Mouse (Mus musculus) adrenal gland, adult 8-10 months (tissue): ENCODE data around the gene Tada2b. TPM values are rescaled to one million over a fixed set of nuclear protein-coding genes. Genes with fewer than 3 reads are reported as not detected.

Experiments
- DNase-seq: peaks from one replicate; pipeline ENCODE4 v3.0.0; 2022
- total RNA-seq, 4 experiments: library from RNA; stranded (reverse); gene quantifications; 2 replicates each; pipeline ENCODE4 v1.2.4; 2022

The Tada2b gene
- 10 to 100 TPM; 34.0 to 42.2 (median 35.6) TPM for total RNA-seq

DNA sequence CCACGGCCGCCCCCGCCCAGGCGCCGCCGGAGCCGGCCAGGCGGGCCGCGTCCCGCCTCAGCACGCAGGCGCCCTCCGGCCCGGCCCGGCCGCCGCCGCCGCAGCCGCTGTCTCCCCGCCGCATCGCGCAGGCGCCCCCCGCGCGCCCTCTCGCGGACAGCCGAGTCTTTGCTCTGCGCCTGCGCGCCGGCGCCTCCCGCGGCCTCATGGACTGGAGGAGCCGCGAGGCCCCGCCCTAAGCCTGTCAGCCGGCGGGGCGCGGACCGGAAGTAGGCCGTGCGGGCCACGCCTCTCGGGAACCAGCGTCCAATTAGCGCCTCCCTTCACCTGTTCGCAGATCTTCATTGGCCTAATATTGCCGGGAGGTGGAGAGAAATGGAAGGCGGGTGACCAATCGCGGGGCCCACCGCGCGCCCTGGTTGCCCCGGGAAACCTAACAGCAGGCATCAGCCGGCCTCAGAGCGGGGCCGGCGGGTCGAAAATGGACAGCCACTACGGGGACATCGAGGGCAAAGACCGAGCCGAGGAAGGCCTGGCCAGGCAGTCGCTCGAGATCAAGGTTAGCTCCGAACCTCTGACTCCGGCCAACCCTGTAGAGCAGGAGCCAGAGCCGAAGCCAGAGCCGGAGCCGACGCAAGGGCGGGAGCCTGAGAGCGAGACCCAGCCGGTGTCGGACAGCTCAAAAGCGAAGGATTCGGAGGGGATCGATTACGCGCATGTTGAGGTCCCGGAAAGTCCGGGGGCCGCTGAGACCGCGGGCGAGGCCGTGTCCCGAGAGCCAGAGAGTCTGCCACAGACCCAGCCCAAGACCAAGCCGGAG is at the start of gene Tada2b, which contains the start of gene Ccdc96:
Gene Tada2b (minus strand): TSS at position 115 of the 820 bp plus-strand sequence.
Gene Ccdc96 (plus strand): TSS at position 418 of the 820 bp plus-strand sequence.
- DNase-seq, result peak; percentile 98

DNA sequence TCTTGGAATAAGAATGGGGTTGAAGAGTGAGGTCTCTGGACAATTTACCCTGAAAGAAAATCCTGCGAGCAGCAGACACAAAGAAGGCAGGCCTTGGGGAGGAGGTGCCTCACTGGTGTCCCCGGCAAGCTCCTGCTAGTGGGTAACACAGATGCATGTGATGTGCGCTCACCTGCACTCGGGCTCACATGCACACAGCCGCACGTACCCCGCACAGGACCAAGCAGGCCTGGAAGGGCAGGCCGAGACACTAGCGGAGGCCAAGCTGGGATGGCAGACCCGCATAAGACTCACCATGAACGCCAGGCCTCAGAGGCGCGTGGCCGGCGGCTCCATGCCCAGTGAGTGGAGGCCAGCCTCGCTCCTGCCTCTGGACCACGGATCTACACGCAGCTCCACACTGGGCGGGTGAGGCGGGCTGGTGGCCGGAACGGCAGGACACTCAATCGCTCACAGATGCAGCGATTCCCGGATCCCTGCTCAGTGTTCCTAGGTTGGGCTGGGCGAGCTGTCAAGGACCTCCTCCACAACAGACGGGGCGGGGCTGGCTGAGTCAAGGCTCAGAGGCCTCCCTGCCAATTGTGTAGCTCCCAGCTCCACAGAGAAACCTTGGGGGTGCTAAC is 46.2 kb upstream of the Tada2b start:
- DNase-seq, result peak; percentile 95

DNA sequence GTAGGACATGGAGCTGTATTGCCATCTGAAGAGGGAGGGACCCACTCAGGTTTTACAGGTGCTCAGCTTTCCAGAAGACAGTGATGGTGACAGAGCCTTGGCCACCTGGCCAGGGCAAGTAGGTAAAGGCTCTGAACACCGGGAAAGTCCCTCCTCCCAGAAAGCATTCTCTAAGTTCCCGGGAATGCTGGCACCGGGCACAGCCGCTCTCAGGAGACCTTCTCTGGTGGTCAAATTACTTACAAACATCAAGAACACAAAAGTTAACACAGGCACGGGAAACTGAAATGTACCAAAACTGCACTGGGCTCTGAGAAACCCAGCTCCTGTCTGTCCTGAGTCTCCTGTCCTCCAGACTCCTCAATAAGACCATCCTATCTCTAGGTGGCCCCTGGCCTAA is 45.6 kb upstream of the Tada2b start:
- no peak for DNase-seq

DNA sequence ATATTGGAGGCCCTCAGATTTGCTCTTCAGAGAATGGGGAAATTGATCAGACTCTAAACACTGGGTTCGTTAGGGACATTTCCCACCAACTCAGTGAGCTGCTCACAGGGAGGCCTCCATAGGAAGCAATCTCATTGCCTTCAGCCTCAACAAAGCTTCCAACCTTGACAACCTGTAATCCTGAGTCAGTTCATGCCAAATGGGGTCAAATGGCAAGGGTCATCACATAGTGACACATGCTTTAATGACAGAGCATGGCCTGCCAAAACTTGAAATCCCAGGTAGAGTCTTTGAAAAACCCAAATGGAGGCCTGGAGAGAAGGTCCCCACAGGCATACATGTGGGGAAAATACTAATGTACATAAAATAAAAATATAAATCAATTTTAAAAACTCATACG is 42.8 kb upstream of the Tada2b start:
- DNase-seq, result no peak

DNA sequence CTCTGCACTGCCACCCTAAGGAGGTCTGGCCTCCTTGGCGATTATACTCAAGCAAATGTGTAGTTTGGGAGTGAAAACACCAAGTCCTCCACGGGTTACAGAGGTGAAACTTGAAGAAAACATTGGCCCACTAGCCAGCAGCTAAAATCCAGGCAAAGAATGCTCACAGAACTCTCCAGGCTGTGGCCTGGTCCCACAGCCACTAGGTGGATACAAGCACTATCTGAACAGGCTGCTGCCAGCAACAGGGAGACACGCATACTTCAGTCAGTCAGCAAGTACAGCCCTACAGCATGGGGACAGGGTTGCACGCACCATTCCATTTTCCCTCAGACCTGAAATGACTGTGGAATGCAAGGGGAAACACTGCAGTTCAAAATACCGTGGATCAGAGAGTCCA is 42.2 kb upstream of the Tada2b start:
- DNase-seq, result no peak

DNA sequence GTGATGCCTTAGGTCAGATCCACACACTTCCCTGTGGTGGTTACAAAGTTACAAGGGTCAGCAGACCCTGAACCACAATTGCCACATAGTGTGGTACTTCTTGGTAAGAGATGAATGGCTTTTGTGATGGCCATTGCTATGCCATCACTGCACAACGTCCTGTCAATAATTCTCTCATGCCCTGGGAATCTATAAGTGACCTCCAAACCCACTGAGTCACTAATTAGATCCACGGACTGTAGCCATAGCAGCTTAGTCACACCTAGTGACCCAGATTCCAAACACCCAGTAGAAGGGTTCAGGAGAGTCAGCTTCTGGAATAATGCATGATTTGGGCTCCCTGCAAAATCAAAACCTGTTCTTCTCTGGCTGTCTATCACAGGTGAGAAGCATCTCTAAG is 41.1 kb upstream of the Tada2b start:
- no peak for DNase-seq

DNA sequence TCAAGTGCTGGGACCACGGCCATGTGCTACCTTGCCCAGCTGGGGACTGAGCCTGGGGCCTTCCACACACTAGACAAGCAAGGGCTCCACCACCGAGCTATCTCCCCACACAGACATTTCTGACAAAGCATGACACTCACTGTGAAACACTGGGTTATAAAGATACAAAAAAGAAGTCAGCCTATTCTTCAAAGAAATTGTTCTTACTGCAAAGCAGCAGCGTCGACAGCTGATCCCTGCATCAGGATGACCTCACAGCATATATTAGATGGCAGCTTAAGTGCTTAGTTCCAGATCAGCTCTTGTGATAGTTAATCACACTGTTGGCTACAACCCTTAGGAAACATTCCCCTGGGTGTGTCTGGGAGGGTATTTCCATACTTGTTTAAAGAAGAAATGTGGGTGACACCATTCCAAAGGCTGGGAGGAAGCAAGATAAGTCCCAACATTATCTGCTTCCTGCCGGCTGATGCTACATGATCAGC is 39.2 kb upstream of the Tada2b start:
- DNase-seq, result no peak

DNA sequence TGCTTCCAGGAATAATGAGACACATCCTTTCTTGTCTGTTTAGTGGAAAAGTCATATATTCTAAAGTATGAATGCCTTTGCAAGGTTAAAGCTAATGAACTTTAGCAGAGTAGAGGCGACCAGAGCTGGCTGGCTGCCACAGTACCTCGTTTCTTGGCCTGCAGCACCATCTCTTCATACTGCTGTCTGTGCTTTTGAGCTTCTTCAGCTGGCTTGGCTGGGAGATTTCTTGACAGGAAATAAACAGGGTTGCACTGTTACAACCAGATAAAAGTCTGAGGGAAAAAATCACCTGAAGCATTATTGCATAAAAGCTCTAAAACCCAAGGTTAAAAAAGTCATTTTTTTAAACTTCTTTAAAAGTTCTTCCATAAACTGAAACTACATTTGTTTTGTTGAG is 38.7 kb upstream of the Tada2b start:
- no peak for DNase-seq

DNA sequence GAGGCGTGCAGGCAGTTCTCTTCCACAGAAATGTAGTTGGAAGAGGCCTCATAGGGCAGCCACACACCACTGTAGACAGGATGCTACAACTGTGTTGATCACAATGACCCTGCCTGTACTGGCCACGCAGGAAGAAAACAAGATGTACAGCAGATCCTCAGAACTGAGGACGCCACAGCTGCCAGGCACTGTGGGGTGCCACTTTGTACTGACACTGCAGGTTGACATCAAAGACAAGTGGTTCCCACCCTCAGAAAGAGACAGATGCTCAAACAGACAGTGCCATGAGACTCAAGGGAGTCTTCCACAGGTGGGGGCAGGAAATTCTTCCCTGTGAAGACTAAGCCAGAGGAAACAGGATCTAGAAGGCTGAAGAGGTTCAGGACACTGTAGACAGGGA is 35.7 kb upstream of the Tada2b start:
- no peak for DNase-seq

DNA sequence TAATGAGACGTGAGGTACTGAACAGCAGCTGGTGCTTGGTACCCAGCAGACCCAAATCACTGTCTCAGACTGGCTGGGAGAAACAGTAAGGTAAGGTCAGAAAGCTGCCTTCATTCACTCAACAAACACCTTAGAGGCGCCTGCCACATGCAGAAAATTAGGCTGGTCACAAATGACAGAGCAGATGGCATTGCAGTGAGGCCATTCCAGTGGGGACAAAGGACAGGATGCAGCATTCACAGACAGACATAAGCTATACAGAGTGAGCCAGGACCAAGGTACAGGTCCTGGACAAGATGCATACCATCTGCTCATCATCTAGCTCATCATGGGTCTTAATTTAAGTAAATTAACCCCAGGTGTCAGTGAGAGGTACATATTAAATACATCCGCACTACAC is 33.5 kb upstream of the Tada2b start:
- DNase-seq, result no peak

DNA sequence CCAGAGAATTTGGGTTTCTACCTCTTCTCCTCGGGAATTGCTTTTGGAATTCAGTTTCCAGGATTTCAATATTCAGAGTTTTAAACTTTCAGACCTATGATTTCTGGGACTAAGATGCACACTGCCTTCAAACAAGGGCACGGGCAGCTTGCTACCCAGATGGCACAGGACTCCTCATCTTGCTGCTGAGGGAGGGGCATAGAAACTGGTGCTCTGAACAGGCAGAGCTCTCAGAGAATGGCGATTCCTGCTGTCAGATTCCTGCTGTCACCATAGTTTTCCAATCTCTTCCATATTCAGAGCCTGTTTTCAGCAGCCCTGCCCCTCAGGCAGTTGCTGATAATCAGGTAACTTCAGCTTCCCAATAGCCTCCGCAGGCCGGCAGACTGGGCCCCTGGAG is 31.5 kb upstream of the Tada2b start:
- no peak for DNase-seq

DNA sequence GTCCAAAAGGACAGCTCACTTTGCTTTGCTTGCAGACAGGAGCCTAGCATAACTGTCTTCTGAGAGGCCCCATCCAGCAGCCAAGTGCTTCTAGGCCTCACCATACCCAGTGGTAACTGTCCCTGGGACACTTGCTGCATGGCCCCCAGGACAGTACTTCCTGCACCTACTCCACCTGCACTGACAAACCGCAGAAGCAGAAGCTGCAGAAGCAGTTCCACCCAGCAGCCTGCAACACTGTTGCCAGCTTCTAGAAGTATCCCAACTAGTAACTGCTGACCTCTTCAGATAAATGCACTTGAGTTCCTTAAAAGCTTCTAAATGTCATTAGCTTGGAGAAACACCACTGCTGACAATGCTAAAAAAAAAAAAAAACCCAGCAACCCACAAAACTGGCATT is 31.0 kb upstream of the Tada2b start:
- DNase-seq, result no peak

DNA sequence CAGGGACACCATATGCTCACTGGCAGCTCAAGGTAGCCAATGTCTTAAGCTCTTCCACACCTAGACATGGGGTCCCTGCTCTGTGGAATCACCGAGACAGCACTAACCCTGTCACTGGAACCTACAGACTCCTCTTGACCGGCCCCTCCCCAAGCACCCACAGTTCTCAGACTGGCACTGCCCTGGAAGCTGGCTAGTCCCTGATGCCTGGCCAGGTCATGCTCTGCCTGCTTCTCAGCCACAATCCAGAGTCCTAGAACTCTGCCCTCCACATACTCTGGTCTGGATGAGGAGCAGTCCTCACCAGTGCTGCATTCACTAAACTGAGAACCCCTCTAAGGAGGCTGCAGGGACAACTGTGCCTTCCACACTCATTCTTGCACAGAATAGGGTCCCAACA is 26.9 kb upstream of the Tada2b start:
- no peak for DNase-seq

DNA sequence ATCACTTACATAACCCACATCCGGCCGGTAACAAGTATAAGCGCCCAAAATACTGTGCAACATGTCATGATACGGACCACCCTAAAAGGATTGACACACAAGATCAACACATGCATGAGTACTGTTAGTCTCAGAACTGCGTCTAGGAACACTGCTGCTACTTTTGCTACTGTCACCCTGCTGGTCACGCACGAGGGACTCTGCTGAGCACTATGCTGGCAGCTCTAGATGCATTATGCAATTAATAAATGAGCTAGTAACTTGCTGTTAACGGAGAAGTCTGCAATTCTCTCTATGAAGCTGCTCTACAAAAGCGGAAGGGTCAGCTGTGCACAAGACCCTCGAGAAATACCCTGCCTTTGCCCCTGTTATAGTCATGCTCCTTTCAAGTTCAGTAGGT is 24.3 kb upstream of the Tada2b start:
- DNase-seq, result no peak

DNA sequence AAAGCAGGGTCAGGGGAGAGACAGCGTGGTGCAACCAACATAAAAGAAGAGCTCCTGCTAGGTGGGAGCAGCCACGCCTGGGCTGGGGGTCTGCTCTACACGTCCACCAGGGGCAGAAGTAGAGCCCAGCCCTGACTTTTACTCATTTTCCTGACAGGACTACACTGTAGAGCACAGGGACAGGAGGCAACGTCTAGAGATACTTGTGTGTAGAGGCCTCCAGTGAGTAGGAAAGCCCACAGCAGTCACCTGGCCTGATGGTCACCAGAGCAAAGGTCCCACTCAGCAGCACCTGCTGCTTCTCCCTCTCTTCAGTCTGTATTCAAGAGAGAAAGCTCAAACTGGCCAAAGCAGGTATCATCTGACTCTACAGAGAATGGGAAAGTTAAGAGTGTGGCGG is 21.6 kb upstream of the Tada2b start:
- no peak for DNase-seq

DNA sequence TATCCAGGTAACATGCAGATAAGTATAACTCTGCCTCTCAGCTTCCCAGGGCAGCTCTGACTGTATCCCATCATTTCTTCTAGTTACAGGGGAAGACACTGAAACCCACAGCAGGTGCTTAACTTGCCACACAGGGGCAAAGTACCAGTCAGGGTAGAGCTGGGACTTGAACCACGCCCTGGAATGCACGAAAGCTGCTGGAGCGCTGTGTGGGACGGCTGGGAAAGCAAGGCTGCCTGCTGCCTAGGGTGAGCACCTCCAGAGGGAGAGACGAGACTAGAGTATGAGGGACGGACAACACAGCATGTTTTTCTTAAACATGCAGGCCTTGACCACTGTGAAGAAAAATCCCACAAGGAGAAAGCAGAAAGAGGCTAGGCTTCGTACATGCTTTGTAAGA is 21.1 kb upstream of the Tada2b start:
- DNase-seq, result no peak

DNA sequence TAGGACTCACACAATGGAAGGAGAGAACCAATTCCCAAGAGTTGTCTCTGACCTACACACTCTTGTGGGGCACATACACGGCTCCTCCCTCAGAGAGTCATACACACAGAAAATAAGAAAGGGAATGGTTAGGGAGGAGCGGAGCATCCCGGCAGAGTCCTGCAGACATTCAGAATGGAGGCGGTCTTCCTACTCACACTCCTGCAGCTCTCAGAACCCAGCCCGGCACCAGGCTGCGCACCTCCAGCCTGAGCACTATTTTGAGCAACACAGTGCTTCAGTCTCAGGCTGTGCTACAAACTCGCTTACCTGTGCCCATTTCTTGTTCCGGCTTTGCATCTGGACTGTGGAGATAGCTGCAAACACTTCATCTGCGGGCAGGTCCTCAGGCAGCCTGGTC is 10.6 kb upstream of the Tada2b start:
- DNase-seq, result no peak

DNA sequence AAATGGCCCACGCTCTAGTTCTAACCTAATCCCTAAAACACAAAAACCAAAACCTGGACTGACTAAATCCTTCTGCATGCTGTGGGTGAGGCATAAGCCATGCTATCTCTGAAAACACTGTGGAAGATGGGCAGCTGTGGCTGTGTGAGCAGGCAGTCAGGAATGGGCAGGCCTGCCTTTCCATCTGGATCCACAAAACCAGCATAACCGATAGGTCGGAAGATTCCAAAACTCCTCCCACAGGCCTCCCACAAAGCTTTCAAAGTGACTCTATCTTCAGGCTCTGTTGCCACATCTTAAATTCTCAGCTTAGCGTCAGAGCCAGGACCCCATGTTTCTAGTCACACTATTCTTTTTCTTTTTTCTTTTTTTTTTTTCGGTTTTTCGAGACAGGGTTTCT is 9.8 kb upstream of the Tada2b start:
- DNase-seq, result no peak

DNA sequence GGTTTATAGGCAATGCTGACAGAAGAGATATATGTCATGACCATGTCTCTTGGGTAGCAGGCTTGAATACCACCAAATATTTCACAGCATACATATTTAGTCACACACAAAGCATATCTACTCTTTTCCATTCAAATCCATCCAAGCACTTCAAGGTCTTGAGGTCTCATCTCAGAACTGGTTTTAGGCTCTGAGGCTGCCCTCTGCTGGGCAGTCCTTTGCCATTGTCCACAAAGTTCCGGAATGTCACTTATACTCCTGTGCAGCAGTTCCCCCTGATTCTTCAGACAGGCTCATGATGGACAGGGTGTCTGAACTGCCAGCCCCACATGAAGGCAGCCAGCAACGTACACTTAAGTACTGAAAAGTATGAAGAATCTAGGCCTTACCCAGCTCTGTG is 5.1 kb upstream of the Tada2b start:
- DNase-seq, result no peak

DNA sequence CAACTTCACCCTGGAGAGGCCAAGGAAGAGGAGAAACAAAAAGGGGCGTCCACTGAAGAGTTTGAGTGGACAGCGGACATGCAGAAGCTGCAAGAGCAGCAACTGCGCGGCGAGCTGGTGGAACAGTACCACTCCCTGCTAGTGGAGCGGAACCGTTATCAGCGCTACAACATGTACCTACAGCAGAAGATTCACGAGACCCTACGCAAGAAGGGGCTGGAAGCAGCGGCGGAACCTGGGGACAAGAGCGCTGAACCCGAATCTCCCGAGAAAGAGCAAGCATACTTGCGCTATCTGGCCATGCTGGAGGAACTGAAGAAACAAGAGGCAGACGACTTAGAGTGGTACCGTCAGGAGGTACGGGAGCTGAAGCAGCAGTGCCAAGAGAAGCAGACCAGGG is 1.2 kb upstream of the Tada2b start:
- DNase-seq, result no peak

DNA sequence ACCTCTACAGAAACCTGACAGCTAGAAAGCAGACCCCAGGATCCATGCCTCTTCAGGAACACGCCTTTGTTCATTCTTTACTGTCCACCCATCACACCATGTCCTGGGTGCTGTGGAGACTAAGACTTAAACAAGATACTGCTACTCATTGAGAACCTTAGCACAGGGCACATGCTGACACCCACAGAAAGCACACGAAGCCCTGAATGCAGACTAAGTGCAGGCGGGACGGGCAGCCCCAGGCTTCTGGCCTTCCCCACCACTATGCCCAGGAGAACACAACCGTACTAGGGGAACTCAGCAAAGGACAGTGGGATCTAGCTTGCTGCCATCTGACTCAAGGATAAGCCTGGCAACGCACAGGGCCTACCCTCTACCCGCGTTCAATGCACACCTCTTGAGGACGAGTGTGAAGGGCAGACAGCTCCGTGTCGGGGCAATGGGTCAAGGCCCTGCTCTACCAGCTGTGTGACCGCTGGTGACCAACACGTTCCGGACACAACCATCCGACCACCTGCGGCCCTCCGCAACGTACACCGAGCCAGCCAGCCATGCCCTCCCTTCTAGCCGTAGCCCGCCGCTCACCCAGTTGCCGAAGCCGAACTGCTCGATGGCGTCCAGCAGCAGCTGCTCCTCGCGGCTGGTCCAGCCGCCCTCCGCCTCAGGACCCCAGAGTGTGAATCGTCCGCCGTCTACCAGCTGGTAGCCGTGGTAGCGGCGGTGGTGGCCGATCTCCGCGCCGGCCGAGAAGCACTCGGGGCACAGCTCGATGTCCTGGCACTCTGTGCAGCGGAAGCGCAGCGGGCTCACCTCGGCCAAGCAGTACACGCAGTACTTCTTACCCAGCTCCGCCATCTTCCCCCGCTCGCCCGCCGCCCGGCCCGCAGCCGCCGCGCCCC is 633 bp downstream of the Tada2b start:
- no peak for DNase-seq

DNA sequence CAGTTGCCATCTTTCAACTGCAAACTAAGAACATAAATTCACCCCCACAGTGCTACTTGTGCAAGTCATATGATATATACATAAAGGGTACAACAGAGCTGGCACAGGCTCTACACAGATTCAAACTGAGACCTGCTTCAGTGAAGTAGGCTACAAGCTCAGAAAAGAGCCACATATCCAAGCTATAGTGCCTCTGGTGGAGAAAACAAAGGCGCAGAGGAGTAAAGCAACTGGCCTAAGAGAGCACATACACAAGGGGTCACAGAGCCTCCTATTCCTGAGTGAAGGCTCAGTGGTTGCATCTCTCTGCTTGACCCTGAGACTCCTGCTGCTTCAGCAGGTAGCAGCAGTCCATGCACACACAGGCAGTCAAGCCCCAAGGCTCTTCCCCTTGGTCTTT is 3.0 kb downstream of the Tada2b start:
- DNase-seq, result no peak

DNA sequence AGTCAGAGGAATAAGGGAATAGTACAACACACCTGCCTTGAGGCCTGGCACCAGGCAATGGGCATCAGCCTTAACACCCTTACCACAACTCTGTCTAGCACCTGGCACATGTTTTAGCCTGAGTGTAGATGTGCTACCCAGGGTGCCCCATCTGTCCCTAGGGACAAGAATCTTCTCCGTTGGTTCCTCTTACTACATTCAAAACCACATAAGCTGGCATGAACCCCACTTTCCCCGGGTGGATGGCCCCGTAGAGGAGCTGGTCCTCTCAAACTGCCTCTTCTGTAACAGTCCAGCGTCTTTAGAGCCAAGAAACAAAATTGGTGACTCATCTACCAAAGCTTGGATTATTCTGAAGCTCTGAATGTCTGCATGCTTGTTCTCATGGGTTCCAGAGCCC is 3.7 kb downstream of the Tada2b start:
- DNase-seq, result no peak
